Mouse (Mus musculus) myocyte (in vitro differentiated cells): Measurements from ENCODE around the gene Gprc5b.

Experiments used
- MAX ChIP-seq: IDR thresholded peaks from one replicate; pipeline ENCODE4 v1.6.1; 2011; ENCODE audit warnings: low read depth, mild to moderate bottlenecking, control low read depth
- POLR2A ChIP-seq: IDR thresholded peaks from one replicate; pipeline ENCODE4 v1.6.1; 2011; ENCODE audit warnings: low read depth, mild to moderate bottlenecking, control low read depth, moderate library complexity; ENCODE audit not compliant: insufficient read length
- TCF12 ChIP-seq: IDR thresholded peaks from one replicate; pipeline ENCODE4 v1.6.1; 2011; ENCODE audit warnings: mild to moderate bottlenecking, control low read depth; ENCODE audit not compliant: poor library complexity, insufficient read depth, severe bottlenecking
- USF1 ChIP-seq: IDR thresholded peaks from one replicate; pipeline ENCODE4 v1.6.1; 2011; ENCODE audit warnings: low read depth, mild to moderate bottlenecking, control low read depth, moderate library complexity

DNA sequence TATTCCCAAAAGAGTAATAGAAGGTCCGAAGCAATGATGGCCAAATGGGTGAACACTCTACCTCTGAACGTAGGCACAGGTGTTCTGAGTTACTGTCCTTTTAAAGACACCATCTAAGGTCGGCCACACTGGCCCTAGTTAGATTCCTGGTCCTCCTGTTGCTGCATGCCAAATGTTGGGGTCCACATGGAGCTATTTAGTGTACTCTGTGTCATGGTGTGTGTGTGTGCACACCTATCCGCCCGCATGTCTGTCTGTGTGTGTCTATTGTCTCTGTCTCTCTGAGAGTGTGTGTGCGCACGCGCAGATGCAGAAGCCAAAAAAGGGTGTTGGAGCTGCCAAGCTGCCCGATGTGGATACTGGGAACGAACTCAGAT lies 17.9 kb downstream of the Gprc5b start:
- TF ChIP-seq POLR2A: no peak
- TF ChIP-seq TCF12: no peak
- no peak for TF ChIP-seq USF1
- TF ChIP-seq MAX: no peak
